Mouse (Mus musculus): ENCODE measurements around the gene Rangrf. TPM values are rescaled to one million over a fixed set of nuclear protein-coding genes. Genes with fewer than 3 reads are reported as not detected.

Gene Rangrf
- polyA plus RNA-seq, 1 experiment from 2014 or later = 13.6 TPM

DNA sequence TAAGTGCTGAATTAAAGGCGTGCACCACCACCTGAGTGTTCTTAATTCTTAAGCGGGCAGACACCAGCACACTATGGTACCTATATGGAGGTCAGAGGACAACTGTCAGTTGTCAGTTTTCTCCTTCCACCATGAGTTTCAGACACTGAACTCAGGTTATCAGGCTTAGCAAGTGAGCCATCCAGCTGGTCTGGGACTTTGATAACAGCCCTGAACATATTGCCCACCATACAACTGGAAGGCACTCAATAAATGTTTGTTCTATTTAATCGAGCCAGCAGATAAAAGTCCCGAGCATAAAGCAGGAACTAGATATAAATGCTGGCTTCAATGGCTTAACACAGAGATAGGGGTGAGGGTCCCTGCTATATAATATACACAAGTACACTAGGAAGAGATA, 22.1 kb upstream of the Rangrf start:
- 86% methylated on average over 4 of the region's 4 CpGs for WGBS
- ATAC-seq = no peak
- Histone ChIP-seq H3K9ac (ENCODE audit: low read depth, low read length) (no peak overlapping the region), H3K4me1 (replicated peaks; ENCODE audit: control insufficient read depth, insufficient read depth, low read length) (no peaks in the 10 kb centered on the region), H3K27ac (ENCODE audit: low read depth, low read length) (no peak overlapping the region), H3K9me3 (ENCODE audit: control insufficient read depth) (no peaks in the 10 kb centered on the region), H3K4me2 (replicated peaks; ENCODE audit: low read depth) (no peak overlapping the region), H3K4me3 (ENCODE audit: low read depth, low read length) (no peak overlapping the region), H3K27me3 (replicated peaks; ENCODE audit: control insufficient read depth, insufficient read depth, low read length) (no peaks in the 10 kb centered on the region), H3K36me3 (ENCODE audit: control insufficient read depth, insufficient read depth) (peaks cover 82% of the 10 kb centered on the region)
- no peak for TF ChIP-seq CTCF (IDR thresholded peaks at IDR 0.05; ENCODE audit: low read depth)

DNA sequence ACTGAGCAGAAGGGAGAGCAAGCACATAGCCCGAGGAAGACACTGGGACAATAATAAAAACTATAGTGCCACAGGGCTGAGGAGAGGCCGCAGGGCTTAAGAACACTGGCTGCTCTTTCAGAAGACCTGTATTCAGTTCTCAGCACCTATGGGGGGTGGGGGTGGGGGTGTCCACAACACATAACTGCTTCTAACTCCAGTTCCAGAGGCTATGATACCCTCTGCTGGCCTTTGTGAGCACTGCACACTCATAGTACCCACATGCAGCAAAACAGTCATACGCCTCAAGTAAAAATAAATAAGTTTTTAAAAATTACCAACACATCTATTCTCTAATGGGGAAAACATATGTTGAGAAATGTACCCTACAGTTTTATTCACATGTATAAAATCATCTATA, 19.4 kb upstream of the Rangrf start:
- ATAC-seq = no peak
- no peak overlapping the region for H3K4me2 ChIP-seq (replicated peaks; ENCODE audit: low read depth)
- TF ChIP-seq CTCF (IDR thresholded peaks at IDR 0.05; ENCODE audit: low read depth) = peak; percentile 51

GRCm38 (mm10) chr11:68993122-68993521, 18.1 kb upstream of the Rangrf start:
- ATAC-seq = no peak
- 87% methylated on average over 7 of the region's 7 CpGs for WGBS
- no peak for TF ChIP-seq CTCF (IDR thresholded peaks at IDR 0.05; ENCODE audit: low read depth)
- Histone ChIP-seq H3K27me3 (replicated peaks; ENCODE audit: control insufficient read depth, insufficient read depth, low read length) (no peaks in the 10 kb centered on the region), H3K27ac (ENCODE audit: low read depth, low read length) (no peak overlapping the region), H3K4me2 (replicated peaks; ENCODE audit: low read depth) (no peak overlapping the region), H3K9ac (ENCODE audit: low read depth, low read length) (no peak overlapping the region), H3K4me1 (replicated peaks; ENCODE audit: control insufficient read depth, insufficient read depth, low read length) (no peaks in the 10 kb centered on the region), H3K4me3 (ENCODE audit: low read depth, low read length) (no peak overlapping the region), H3K9me3 (ENCODE audit: control insufficient read depth) (no peaks in the 10 kb centered on the region), H3K36me3 (ENCODE audit: control insufficient read depth, insufficient read depth) (peaks cover 81% of the 10 kb centered on the region)

More for the DNA sequence above, 19.4 kb upstream of the Rangrf start:
- no peaks in the 10 kb centered on the region for H3K27me3 ChIP-seq (replicated peaks; ENCODE audit: control insufficient read depth, insufficient read depth, low read length)
- no peak overlapping the region for H3K27ac ChIP-seq (ENCODE audit: low read depth, low read length)
- H3K4me1 ChIP-seq (replicated peaks; ENCODE audit: control insufficient read depth, insufficient read depth, low read length) = no peaks in the 10 kb centered on the region
- peaks cover 80% of the 10 kb centered on the region for H3K36me3 ChIP-seq (ENCODE audit: control insufficient read depth, insufficient read depth)
- H3K4me3 ChIP-seq (ENCODE audit: low read depth, low read length) = no peak overlapping the region
- H3K9ac ChIP-seq (ENCODE audit: low read depth, low read length) = no peak overlapping the region
- H3K9me3 ChIP-seq (ENCODE audit: control insufficient read depth) = no peaks in the 10 kb centered on the region
- 96% methylated on average over 3 of the region's 3 CpGs for WGBS

- no peak for ATAC-seq
- no peak overlapping the region for H3K9ac ChIP-seq (ENCODE audit: low read depth, low read length)
- H3K9me3 ChIP-seq (ENCODE audit: control insufficient read depth) = no peaks in the 10 kb centered on the region
- H3K4me1 ChIP-seq (replicated peaks; ENCODE audit: control insufficient read depth, insufficient read depth, low read length) = no peaks in the 10 kb centered on the region
- H3K4me2 ChIP-seq (replicated peaks; ENCODE audit: low read depth) = no peak overlapping the region
- no peak for TF ChIP-seq CTCF (IDR thresholded peaks at IDR 0.05; ENCODE audit: low read depth)
- no peak overlapping the region for H3K27ac ChIP-seq (ENCODE audit: low read depth, low read length)
- H3K4me3 ChIP-seq (ENCODE audit: low read depth, low read length) = no peak overlapping the region
- H3K27me3 ChIP-seq (replicated peaks; ENCODE audit: control insufficient read depth, insufficient read depth, low read length) = no peaks in the 10 kb centered on the region
- 92% methylated on average over 17 of the region's 17 CpGs for WGBS
- H3K36me3 ChIP-seq (ENCODE audit: control insufficient read depth, insufficient read depth) = peaks cover 53% of the 10 kb centered on the region
These were observed 13.4 kb upstream of the Rangrf start for GRCm38 (mm10) chr11:68988341-68988740.

DNA sequence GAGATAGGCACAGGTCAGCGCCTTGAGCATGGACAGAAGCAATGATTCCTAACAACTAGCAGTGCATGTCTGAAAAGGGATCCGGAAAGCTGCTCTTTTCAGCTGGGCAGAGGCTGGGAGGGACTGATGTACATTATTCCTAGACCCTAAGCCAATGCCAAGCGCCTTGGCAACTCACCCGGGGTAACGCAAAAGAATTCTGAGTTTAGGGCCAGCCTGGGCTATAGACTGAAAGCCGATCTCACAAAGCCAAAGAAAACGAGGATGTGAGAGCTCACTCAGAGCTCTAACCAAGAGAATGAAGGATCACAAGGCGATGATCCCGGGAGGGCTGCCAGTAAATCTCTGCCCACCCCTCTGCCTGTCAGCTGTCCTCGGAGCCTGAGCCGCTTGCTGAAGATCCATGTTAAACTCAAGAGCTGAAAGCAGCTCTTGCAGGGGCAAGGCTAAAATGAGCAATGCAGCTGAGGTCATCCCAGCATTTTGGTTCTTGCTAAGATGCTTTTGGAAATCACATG, 12.4 kb upstream of the Rangrf start:
- no peaks in the 10 kb centered on the region for H3K4me1 ChIP-seq (replicated peaks; ENCODE audit: control insufficient read depth, insufficient read depth, low read length)
- no peaks in the 10 kb centered on the region for H3K27me3 ChIP-seq (replicated peaks; ENCODE audit: control insufficient read depth, insufficient read depth, low read length)
- TF ChIP-seq CTCF (IDR thresholded peaks at IDR 0.05; ENCODE audit: low read depth) = no peak
- no peak for ATAC-seq
- WGBS = 89% methylated on average over 11 of the region's 11 CpGs
- no peak overlapping the region for H3K4me3 ChIP-seq (ENCODE audit: low read depth, low read length)
- no peak overlapping the region for H3K9ac ChIP-seq (ENCODE audit: low read depth, low read length)
- H3K36me3 ChIP-seq (ENCODE audit: control insufficient read depth, insufficient read depth) = peaks cover 47% of the 10 kb centered on the region
- H3K4me2 ChIP-seq (replicated peaks; ENCODE audit: low read depth) = no peak overlapping the region
- H3K9me3 ChIP-seq (ENCODE audit: control insufficient read depth) = no peaks in the 10 kb centered on the region
- no peak overlapping the region for H3K27ac ChIP-seq (ENCODE audit: low read depth, low read length)

DNA sequence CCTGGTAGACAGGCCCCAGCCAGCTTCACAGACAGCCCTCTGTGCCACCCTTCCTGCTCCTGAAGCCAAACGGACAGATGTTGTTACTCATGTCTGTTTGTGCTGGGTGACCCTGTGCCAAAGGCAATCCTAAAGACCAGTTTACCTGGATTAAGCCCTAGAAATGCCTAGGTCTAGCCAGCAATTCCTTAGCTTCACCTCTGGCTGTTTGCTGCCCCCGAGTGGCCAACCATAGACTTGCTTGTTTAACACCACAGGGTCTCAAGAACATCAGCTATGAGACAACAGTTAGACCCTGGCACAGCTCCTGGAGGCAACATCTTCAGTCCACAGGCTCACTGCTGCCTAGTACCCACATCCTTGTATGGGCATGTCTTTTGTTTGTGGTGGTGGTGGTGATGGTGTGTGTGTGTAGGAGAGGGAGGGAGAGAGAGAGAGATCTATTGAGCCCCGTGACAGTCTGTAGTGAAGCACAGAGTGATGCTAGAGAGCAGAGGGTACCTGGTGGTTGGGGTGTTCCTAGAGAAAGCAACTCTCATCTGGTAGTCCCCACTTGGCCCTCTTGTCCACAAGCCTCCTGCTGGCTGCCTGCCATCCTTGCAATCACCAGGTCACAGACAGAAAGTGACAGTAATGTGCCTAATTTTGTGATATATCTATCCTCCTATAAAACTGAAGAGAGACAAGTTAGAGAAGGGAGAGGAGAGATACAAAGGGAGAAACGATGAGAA, 7.8 kb upstream of the Rangrf start:
- peak; percentile 23; the same call in 1 of the 2 replicates for ATAC-seq
- TF ChIP-seq CTCF (IDR thresholded peaks at IDR 0.05; ENCODE audit: low read depth) = peak; percentile 94

More for the DNA sequence above, 7.8 kb upstream of the Rangrf start:
- Histone ChIP-seq H3K36me3 (ENCODE audit: control insufficient read depth, insufficient read depth) (peaks cover 4% of the 10 kb centered on the region), H3K9me3 (ENCODE audit: control insufficient read depth) (no peaks in the 10 kb centered on the region), H3K9ac (ENCODE audit: low read depth, low read length) (no peak overlapping the region), H3K27me3 (replicated peaks; ENCODE audit: control insufficient read depth, insufficient read depth, low read length) (no peaks in the 10 kb centered on the region), H3K4me3 (ENCODE audit: low read depth, low read length) (no peak overlapping the region), H3K4me1 (replicated peaks; ENCODE audit: control insufficient read depth, insufficient read depth, low read length) (no peaks in the 10 kb centered on the region), H3K4me2 (replicated peaks; ENCODE audit: low read depth) (no peak overlapping the region), H3K27ac (ENCODE audit: low read depth, low read length) (no peak overlapping the region)
- 27% methylated on average over 4 of the region's 4 CpGs for WGBS
